Mouse (Mus musculus): ENCODE results near the gene Ptpru.

Ptpru gene

DNA sequence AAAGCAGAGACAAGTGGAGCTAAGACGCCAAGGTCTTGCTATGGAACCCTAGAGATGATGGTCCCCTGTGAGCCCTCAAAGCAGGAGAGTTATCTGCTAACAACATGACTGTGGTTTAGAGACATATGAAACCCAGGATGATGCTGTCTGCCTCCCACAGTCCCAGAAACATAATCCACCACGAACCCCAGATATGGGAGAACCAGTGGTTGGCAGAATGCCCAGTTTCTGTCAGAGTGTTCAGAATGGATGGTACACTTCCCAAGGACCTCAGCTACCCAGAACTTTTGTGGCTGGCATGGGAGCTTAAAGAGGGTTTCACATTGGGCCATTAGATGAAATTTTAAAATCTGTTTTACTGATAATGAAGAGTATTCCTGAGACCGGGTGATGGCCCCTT lies 57.1 kb downstream of the Ptpru start:
- DNase-seq (ENCODE audit: low spot score), result no peak

DNA sequence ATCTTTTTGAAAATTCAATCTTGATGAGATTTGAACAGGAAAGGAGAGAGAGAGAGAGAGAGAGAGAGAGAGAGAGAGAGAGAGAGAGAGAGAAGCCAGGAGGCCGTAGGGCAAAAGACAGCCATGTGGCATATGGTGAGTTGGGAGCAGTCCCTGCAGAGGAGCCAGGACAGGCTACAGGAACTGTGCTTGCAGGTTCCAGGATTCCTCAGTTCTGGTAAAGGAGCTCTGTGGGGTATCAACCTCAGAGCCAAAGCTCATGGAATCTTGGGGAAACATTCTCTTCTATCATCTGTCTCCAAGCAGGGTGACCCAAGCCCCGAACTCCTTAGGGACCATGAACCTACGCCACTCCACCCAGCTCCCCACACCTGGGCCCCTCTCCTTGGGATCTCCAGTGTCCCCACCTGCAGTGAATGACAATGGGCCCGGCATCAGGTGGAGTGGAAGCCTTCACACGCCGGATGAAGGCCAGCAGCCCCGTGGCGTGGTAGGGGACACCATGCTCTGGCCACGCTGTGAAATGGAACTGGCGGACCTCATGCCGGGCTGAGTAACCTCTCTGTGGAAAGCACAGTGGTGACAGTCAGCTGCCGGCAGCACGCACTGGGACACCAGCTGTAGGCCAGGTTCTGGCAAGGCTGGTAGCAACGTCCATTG lies 59.3 kb downstream of the Ptpru start:
- no peak for DNase-seq (ENCODE audit: low spot score)

DNA sequence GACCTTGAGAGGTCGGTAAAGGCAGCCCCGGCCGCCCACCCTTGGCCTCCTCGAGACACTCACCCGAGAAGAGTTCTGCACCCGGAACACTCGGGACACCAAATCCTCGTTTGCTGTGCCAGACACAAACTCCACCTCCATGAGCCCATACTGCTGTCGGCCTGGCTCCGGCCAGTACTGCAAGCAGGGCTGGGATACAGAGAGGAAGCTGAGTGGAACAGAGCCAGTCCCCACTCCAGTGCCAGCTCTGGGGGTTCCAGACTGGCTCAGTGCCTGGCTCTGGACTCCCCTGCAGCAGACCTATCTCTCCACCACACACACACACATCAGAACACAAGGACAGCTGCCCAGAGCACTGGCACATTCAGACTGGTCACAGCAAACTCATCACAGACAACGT lies 66.7 kb downstream of the Ptpru start:
- no peak for DNase-seq (ENCODE audit: low spot score)

DNA sequence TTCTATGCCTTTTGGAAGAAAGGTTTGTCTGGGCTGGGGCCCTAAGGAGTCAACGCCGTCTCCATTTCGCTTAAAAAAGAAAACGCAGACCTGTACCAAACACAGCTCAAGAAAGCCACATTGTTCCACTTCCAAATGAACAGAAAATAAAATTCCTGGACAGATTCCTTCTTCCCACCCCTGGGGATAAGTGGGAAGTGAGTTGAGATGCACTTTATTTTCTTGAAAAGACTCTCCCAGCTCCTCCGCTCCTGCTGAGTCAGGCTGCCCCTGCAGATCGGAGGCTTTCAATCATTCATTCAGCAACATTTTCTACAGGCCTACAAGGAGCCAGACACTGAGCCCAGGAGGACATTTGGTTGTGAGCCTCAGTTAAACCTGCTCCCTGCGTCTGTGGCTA lies 74.2 kb downstream of the Ptpru start:
- no peak for DNase-seq (ENCODE audit: low spot score)

DNA sequence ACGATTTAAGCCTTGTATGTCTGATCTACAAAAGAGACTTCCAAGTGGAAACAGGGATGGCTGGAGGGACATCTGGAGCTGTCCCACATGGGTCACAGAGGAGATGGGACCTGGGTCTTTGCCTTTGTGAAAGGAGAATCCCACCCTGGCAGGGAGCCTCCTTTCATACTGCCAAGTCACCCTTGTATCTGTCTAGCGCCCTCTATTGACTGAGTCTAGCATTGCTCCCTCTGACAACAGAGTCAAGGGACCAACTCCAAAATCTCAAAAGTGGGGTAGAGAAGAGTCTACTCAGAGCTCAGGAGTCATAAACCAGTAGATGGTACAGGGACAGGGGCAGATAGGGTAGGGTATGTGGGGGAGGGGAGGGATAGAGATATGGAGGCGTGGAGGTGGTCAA lies 74.6 kb downstream of the Ptpru start:
- DNase-seq (ENCODE audit: low spot score), result peak; percentile 33

DNA sequence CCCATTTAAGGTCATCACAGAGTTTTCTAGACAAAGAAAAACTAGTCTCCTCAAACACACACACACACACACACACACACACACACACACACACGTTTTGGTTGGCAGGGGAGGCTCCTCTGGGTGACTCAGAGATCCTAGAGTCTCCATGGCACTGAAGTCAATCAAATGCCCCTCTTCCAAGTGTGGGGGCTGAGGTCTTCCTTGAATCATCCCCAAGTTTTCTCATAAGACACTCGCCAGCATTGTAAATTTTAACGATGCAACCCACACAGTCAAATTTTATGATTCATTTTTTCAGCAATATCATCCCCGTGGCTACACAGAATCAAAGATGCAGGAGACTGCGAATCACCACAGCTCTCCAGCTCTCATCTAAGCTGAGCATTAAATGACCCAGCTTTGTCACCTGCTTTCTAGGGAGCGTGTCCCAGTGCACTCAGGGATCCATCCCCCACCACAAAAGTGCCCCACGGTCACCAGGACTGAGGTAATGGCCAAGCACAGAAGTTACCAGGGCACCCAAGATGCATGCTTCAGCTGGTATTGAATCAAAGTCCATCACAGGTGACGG lies 75.8 kb downstream of the Ptpru start:
- no peak for DNase-seq (ENCODE audit: low spot score)

DNA sequence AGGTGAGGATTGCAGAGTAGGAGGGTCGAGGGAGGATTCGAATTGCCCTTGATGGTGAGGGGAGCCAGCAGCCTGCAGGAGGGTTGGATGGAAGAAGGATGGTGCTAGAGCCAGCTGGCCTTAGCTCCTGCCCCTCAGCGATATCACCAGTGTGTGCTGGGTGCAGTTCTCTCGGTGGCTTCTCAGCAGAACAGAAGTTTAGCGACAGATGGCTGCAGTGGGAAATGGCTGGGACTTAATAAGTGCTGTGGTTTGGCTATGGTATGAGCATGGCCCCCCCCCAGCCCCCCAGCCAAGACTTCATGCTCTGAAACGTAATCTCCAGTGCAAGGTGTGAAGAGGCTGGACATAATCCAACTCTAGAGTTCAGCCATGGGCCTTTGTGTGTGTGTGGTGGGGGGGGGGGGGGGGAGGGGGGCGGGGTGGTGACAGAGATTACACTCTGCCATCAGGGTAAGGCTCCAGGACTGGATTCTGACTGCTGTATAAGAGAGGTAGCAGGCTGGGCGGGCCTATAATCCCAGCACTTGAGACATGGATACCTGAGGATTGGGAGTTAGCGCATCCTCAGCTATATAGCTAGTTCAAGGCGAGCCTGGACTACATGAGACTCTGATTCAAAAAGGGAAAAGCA lies 85.8 kb downstream of the Ptpru start:
- DNase-seq (ENCODE audit: low spot score), result no peak

DNA sequence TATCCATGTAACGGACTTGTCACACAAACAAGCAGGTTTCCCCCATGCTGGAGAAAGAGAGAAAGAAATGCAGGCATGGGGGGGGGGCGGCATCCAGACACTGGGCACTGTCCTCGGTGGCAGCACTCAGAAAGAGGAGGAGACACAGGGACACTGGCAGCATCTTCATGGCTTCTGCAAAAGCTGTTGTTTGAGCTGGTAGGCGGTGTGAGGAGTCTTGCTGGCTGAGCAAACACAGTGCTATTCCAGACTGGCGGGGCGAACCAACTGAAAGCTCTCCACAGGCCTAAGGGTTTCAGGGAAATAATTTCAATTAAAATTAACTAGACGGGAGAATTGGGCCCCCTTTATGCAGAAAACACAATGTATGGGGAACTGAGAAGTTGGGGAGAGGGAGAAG lies 86.5 kb downstream of the Ptpru start:
- DNase-seq (ENCODE audit: low spot score), result no peak

DNA sequence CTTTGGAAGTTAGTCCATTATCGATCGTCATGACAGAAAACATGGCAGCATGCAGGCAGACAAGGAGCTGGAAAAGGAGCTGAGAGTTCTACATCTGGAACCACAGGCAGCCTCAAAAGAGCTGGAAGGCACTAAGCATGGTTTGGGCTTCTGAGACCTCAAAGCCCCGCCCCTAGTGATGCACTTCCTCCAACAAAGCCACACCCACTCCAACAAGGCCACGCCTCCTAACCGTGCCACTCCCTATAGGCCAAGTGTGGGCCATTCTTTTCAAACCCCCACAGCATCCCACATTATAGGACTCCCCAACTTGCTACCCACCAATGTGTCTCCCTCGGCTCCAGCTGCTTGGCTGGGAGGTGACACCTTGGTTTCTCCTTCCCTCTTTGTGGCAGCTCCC lies 88.3 kb downstream of the Ptpru start:
- no peak for DNase-seq (ENCODE audit: low spot score)

DNA sequence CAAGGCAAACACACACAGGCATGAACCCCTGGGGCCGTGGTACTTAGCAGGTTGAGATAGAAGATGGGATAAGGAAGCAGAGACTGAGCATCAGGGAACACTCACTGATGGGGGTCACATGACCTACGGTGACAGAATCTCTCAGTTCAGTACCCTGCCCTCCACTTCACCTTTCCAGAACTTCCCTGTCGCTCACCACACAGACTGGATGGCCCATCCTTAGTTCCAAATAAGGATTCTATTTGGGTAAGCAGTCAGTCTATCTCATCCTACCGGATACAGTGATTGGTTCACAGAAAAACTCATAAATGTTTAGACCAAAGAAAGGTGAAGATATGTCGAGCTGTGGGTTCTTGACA lies 93.4 kb downstream of the Ptpru start:
- DNase-seq (ENCODE audit: low spot score), result no peak

DNA sequence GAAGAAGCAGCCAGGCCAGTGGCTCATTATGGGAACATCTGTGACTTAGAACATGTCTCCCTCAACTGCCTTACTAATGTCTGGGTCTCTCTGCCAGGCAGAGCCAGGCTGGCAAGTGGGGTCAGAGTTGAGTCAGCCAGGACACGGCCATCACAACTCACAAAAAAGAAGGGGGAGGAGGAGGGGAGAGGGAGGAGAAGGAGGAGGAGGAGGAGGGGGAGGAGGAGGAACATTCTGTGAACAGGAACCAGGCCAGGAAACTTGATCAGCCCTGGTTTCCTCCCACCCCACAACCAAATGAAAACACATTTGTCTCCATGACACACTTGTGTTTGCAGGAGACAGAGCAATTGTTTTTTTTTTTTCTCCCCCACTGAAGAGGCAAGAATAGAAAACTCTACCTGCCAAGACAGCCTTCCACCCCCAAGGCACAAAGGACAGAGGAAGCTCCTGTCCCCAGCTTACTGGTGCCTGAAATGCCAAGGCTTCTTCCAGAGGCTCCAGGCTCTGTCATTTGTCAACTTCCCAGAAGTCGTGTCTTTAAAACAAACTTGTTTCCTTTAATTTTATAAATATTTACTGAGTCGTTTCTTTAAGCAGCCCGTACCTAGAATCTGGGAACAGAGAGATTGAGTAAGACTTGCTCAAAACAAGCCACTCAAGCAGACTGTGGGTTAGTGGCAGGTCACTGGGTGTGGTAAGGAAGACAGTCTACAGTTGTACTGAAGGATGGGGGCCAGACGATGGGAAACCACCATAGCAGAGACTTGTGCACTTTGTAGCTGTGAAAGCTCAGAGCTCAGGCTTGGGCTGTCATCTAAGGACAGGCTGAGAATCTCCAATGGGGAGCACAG lies 94.0 kb downstream of the Ptpru start:
- DNase-seq (ENCODE audit: low spot score), result peak; percentile 49

DNA sequence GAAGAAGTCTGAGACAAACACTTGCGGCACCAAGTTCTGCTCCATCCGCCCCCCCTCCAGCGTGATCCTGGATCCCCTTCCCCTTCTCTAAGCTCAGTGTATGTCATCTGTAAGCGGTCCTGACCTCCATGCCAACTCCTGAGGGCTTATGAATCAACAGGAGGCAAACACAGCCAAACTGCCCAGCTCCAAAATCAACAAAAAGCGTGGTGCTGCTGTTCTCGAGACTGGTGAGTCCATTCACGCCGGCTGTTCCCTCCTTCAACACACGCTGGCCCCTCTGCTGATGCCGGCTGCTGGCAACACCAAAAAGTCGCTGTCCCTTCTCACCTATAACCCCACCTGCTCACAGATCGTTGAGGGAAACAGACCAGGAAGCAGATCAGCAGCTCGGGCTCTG lies 95.1 kb downstream of the Ptpru start:
- DNase-seq (ENCODE audit: low spot score), result no peak

DNA sequence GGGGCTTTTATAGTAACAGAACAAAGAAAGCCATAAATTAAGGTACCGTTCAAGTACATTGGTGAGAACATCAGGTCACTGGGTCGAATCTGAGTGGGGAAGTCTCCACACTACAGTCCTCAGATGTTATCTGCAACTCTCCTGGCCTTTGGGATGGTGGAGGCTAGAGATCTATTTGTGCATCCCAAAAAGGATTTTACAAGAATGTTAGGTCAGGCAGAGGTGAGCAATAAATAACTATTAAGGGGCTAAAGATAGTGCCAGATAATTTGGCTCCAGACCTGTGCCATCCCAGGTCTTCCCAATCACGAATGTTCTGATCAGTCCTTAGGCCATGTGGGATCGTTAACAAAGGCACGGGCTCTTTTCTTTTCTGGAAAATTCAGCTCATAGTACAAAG lies 97.5 kb downstream of the Ptpru start:
- DNase-seq (ENCODE audit: low spot score), result no peak

DNA sequence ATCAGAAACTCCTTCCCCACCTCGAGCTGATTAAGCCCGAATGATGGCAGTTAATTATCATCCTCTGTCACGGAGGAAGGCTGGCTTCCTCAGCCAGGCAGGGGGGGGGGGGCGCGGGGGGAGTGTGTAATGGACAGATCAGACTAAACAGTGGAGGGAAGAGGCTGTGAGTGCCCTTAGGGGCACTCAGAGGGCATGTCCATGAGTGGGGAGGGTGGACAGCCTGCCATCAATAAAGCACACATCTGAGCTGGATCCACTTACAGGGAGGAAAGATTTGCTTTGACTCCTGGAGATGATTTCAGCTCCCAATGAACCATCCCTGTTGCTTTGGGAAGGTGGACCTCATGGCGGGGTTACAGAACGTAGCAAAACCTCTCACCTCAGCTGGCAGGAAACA lies 109.5 kb downstream of the Ptpru start:
- no peak for DNase-seq (ENCODE audit: low spot score)

DNA sequence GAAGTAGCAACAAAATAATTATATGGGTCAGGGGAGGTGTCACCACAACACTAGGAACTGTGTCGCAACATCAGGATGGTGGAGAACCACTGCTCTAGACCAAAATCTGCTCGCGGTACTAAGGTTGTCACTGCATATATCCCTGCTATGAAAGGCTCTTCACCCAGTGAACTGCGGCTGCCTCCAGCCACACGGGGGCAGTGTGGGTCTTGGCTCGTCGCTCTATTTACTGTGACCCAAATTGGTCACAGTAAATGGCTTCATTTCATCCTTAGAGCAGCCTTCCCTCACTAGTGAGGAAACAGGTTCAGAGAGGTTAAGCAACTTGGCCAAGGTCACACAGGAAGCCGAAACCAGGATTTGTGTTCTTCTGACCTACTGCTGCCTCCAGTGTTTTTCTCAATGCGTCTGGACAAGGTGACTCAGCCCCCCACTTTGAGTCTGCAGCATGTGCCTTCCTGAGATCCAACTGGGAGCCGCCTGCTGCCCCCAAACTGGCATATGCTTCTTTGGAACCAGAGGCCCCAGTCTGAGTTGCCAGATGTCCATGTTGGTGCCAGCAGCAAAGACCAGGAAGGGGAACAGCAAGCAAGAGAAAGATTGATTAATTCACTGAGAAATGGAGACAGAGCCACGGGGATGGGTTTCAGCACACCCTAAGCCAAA lies 114.5 kb downstream of the Ptpru start:
- peak; percentile 83 for DNase-seq (ENCODE audit: low spot score)

DNA sequence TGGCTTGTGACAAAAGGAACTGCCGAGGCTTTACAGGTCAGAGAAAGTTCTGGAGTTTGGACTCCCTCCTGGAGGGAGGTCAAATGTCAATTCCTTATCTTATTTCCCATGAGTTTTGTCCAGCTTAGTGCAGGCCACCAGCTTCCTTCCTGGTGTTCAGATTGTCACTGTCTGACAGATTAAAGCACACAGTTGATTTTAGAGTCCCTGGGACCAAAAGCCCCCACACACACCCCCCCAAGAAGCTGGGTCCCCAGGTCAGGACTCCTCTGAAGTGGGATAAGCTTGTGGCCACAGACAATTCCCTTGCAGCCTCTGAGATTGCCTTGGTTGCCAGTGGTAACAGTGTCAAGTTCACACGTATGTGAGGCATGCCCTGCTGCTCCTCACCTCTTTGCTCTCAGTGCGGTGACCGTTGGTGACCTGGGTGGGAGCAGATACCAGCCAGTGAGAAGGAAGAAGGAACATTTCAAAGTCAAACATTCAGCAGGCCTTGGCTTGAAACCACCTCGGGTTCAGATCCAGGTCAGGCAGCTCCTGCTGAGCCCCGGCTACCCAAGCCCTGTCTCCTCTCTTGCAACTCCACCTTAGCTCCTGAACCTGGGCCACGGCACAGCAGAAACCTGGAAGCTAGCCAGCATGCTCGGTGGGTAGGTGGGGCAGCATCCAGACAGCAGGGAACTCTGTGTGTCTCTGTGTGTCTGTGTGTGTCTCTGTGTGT lies 115.8 kb downstream of the Ptpru start:
- peak; percentile 56 for DNase-seq (ENCODE audit: low spot score)

DNA sequence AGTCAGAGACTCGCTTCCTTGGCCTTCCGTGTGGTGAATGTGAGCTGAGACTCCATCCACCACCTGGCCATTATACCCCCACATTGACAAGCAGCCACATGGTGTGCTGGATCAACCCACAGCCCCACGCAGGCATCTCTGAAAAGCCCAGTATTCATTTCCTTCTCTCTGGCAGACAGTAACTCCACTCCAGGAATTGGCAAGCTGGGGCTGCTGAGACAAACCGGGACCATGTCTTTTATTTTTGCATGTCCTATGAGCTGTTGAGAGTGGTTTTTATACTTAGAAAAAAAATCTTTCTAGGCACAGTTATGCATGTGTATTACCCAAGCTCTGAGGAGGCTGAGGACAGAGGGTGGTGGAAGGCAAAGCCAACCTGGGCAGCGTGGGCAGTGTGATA lies 118.9 kb downstream of the Ptpru start:
- DNase-seq (ENCODE audit: low spot score), result no peak

Data from embryo, embryonic 10 days (tissue).